Mouse (Mus musculus): ENCODE measurements around the gene Ppp1r14a.

The Ppp1r14a gene

GRCm38 (mm10) chr7:29335841-29336671, 46.9 kb downstream of the Ppp1r14a start:
- no peak for DNase-seq

- DNase-seq, result no peak
Measured at GRCm38 (mm10) chr7:29336795-29337319, 47.7 kb downstream of the Ppp1r14a start.

GRCm38 (mm10) chr7:29337766-29338165, 48.7 kb downstream of the Ppp1r14a start:
- no peak for DNase-seq

GRCm38 (mm10) chr7:29338351-29338919, 49.3 kb downstream of the Ppp1r14a start:
- DNase-seq, result peak; percentile 26 to 54

- DNase-seq, result no peak
Measured at GRCm38 (mm10) chr7:29338984-29339679, 50.0 kb downstream of the Ppp1r14a start.

GRCm38 (mm10) chr7:29340247-29340646, 51.1 kb downstream of the Ppp1r14a start:
- DNase-seq, result no peak

- no peak for DNase-seq
Measured at GRCm38 (mm10) chr7:29340838-29341237, 51.7 kb downstream of the Ppp1r14a start.

GRCm38 (mm10) chr7:29341722-29342121, 52.6 kb downstream of the Ppp1r14a start:
- DNase-seq, result no peak

- peak in 1 of 2 experiments; percentile 7 for DNase-seq
Measured at GRCm38 (mm10) chr7:29342489-29343092, 53.5 kb downstream of the Ppp1r14a start.

All from kidney, adult 8-10 months (tissue).